Mouse (Mus musculus) thymus, postnatal 36 days (tissue): ENCODE results near the gene Gnao1.
A peak's percentile ranks its signal among the peaks of the same experiment; 100 is the strongest.

Source experiments
- DNase-seq, 2 experiments: peaks; one replicate each; pipeline ENCODE4 v3.0.0; 2022; ENCODE audit warnings: mixed read lengths in 2 of 2

Gene Gnao1

DNA sequence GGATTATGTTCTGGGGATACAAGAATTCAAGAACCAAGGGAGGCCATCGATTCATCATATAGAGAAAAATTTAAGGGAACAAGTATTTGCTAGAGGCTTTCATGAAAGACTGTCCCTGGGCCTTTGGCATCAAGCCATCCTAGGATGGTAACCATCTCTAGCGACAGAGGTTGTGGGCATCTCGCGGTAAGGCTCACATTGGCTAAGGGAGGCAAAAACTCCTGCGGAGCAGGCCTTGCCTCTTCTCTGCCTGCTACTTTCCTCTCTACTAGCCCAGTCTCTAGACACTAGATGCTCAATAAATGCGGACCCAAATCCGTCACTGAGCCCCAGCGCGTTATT is at the start of gene Gnao1:
Gene Gnao1, plus strand, starts transcription at position 281 of the 342 bp plus-strand sequence.
- no peak for DNase-seq

DNA sequence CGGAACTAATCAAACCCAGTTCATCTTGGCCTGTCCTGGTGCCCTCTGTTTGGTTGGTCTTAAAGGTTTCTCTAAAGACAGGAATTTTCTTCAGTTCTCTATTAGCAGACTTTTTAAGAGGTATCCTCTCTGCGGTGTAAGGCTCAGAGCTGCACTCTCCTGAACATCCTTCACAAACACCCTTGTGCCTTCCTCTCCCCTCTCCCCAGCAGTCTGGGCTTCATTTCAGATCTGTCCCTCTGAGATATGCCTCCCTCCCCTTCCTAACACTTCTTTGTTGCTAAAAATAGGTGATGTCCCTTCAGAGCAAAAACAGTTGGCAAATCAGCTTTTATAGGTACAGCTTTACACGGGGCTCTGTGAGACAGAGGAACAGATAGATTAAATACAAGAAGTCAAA is 32.2 kb upstream of the Gnao1 start:
- no peak for DNase-seq

DNA sequence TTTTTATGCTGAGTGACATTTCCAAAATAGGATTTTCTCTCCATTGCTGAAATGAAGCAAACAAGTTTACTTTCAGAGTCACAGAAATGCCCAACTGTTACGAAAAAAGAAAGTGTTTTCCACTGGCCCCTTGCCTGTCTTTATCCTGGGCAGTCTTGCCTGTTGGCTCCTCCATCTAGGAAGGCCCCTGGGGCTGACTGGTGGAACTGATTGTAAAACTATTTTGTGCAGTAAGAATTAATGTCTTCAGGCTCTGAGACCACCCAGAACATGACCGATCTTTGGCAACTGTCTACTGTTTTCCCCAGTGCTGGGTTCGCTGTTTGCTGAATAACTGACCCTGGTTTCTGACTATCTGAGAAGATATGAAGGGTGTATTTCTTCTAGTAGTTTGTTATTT is 540 bp upstream of the Gnao1 start:
- no peak for DNase-seq

DNA sequence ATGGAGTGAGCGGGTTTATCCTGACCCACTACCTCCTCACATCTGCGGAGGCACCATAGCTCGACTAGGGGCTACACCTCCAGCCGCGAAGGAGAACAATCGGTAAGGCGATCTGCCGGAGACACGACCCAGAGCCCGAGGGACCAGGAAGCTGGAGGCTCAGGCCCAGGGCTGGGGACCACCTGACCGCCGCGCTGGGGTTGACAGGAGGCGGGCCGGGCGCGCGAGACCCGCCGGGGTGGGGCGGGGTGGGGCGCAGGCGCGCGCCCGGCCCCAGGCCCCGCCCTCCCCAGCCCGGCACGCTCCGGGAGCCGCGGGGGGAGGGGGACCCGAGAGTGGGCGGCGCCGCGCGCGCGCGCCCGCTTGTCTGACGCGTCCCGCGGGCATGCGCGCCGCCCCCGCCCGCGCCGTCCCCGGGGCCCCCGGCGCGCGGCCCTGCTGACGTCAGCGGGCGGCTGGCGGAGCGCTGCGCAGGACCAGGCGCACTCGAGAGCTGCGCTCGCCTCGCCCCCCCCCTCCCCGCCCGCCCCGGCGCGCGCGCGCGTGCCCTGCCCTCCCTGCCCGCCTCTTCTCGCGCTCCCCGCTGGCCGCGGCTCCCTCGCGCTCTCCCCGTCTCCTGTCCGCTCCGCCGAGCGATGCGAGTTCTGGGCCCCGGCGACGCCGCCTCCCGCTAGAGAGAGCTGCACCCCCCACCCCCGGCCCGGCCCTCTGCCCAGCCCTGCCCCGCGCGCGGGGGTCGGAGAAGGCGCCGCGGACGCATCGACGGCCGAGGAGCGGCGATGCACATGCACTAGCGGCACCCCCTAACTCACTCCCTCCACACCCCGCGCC is 477 bp downstream of the Gnao1 start:
- DNase-seq = peak; percentile 53 to 64

DNA sequence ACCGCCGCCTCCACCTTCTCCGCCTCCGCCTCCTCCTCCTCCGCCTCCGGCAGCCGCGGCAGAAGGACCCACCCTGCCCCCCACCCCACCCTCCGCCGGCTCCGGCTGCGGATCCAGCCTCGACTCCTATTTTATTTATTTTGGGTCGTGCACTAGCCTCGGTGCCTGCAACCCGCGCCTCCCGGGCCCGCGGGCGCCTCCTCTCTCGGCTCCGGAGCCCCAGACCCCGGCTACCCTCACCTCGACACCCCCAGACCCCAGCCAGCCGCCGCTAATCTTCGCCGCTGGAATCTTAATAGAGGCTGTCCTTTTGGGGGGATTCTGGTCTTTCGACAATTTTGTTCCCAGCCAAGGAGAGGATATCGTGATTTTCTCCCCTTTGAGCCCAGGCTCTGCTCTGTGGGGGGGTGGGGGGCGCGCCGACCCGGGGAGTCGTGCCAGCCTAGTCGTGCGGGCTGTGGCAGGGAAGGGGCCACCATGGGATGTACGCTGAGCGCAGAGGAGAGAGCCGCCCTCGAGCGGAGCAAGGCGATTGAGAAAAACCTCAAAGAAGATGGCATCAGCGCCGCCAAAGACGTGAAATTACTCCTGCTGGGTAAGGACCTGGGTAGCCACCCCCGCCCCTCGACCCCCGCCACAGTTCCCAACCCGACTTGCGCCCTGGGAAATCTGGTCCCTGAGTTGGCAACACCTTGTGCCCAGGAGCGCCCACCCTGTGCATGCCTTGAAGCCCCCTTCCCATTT is 1.3 kb downstream of the Gnao1 start:
- no peak for DNase-seq

DNA sequence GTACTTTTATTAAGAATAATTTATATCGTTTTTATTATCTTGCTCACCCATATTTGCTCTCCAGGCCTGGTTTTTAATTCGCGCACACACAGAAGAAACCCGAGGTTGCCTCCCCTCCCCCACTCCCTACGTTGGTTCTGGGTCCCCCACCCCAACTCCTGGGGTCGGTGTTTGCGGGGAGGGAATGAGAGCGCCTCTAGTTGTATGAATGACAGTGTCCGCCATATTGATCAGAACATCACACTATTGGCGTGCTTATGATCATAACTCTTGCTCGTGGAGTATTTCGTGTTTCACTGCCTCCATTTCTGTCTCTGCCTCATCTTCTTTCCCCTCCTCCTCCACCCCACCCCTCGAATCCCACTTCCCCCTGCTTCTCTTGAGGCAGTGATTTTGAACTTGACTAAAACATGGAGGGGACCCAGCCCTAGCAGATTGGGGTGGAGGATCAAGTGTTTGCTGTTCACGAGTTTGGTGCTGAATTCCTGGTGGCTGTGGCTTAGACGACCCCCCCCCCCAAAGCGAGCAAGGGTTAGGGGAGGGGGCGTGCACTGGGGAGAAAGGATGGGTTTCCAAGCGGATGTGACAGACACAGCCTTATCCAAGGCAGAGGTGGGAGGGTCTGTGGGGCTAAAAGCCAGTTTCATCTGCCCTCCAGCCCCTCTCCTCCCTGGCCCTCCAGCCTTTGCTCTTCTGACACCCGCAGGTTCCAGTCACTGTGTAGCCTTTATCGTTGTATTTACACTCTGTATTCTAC is 2.1 kb downstream of the Gnao1 start:
- DNase-seq = no peak

DNA sequence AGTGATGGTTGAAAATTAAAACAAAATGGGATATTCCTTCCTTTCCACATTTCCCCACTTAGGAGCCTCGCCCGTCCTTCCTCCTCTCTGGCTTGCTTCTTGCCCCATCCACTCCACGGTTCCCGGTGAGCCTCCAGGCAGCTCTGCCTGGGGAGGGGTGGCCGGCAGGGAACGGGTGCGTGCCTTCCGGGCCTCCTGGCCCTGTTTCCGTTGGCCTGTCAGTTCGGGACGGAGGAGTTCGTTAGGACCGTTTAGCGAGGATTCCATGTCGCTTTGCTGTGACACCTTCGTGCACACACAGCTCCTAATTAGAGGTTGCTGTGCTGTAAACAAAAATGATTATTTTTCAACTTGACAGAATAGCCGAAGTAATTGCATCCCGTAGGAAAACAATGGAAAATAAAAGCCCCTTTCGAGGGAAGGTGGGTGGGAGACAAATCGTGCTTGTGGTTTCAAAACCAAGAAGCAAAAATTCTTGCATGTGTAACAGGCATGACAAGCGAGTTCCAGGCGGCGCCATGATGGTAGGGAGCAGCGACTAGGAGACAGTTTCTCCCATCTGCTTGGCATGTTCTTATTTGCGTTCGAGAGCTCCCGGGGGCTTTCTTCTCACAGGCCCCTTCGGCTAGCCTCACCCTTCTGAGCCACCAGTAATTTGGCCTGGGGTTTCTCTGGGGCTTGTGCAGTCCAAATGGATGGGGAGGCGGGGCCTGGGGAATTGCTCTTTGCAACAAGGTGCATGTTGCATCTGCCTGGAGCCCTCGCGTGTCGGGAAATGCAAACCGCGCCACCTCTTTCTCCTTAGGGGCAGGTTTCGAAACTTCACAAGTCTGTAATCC is 3.0 kb downstream of the Gnao1 start:
- no peak for DNase-seq

DNA sequence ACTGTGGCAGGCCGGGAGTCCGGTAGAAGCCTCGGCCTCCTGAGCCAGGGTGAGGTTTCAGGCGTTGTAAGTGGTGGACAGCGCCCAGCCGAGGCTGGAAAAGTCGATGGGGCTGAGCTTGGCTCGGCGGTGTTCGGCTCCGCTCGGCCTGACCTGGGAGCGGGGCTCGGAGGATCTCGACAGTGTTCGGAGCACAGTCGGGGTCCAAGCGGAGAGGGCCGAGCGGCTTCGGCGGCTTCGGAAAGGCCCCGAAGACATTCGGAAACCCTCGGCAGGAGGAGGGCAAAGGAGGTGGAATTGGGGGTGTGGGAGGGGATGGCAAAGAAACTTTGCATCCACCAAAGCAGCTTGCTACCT is 3.6 kb downstream of the Gnao1 start:
- DNase-seq = peak; percentile 40 to 43

DNA sequence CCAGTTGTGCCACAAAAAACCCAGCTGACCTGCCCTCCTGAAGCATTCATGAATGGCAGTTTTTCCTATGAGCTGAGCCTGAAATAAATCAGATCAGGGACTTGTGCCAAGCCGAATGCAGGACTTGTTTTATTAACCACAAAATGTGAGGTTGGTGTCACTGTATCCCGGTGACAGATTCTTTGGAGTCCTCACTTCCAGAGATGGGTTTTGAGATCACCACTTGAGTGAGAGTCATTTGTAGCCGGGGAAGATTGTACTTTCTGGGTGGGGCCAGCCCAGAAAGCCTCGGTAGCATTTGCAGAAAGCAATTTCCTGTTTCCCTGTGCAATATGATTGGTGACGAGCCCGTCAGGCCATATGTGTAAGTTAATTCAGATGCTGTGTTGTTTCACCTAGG is 4.5 kb downstream of the Gnao1 start:
- DNase-seq = no peak

DNA sequence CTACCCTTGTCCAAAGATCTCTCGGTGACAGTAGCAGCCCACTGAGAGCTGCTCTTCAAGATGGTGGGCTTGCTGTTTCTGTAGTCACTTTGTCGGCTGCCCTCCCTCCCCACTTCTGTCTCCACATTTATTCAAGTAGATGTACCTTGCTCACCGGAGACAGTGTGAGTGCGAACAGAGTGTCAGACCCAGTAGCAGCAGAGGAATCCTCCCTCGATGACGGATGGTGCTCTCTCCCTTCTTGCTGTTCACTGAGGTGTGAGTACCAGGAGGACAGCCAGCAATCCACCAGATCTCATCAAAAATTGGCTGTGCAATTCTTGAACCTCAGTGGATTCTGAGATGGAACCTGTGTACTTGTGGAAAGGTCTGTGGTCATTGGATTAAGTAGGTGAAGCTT is 6.5 kb downstream of the Gnao1 start:
- DNase-seq = no peak

DNA sequence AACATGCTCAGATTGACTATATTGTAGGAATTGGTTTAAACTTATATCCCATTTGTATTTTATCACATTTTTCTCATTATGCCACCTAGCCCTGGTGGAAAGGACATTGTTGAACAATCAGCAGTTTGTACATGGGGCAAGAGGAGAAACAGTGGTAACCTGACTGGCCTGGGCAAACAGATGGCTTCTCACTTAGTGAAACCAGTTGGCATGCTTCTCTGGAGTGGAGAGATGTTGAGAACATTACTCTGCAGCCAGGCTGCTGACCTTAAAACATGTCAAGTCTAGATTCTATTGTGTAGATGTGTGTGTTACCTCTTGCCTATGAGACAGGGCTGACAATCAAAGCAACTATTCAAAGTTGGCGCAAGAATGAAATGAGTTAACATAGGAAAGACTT is 7.6 kb downstream of the Gnao1 start:
- DNase-seq = no peak

DNA sequence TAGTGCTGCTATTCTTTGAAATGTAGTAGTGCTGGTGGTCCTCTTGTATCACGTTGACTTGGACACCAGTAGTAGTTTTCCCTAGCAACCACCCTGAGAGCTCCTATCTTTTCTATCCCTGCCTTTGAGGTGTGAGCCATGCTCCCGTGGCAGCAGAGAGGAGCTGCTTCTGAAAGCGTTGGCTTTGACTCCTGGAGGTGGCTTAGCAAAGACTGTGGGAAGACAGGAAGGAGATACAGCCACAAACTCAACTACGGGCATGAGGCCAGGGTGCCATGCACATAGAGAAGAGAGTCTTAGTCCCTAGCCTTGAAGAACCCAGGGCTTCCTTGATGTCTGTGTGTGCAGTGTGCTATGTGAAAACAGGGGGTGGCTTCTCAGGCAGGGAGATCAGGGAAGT is 10.2 kb downstream of the Gnao1 start:
- DNase-seq = no peak

DNA sequence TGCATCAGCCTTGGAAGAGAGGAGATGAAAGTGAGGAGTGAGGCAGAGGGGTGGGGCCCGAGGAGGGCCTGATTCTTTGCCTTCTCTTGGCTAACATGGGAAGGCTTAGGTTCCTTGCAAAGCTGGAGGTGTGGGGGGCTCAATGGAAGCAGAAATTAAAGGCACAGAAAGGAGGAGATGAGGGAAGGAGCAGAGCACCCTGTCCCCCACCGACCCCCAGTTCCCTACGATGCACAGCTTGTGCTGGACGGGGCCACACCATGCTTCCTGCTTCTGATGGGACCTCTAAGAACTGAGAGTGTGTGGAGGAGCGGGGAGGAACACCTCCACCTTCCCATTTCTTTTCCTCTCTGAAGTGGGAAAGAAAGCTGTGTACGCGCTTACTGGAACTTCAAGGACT is 11.6 kb downstream of the Gnao1 start:
- DNase-seq = no peak

DNA sequence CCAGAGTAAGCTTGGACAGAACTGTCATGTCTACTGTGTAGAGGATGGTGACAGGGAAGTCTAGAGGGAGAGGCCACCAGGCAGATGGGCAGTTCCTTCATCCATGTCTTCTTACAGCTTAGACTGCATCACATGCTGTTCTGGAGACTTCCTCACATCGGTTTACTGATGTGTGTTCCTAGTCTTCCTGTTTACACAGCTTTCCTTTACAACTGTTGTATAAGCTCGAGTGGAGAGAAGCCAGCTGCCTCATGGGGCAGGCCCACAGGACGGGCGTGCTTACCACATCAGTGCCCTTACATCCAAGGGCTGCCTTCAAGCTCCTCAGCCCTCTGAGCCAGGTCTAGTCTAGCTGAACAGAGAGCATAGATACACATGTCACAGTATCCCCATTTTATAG is 15.6 kb downstream of the Gnao1 start:
- DNase-seq = no peak

DNA sequence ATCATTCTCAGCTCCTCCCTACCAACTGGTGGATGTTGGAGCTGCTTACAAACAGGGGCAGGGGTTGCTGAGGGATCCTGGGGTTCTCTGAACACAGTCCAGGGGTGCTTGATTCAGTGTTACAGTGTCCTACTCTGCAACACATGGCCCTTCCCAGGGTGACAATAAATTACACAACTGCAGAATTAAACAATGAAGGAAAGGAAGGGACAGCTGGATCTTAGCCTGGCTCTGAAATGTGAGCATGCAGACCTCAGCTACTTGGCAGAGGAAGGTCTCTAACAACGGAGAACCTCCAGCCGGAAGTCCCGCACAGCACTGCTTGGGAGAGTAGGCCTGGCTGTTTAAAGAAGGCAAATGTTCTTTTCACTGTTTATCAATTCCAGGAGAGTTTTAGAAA is 20.9 kb downstream of the Gnao1 start:
- DNase-seq = no peak

DNA sequence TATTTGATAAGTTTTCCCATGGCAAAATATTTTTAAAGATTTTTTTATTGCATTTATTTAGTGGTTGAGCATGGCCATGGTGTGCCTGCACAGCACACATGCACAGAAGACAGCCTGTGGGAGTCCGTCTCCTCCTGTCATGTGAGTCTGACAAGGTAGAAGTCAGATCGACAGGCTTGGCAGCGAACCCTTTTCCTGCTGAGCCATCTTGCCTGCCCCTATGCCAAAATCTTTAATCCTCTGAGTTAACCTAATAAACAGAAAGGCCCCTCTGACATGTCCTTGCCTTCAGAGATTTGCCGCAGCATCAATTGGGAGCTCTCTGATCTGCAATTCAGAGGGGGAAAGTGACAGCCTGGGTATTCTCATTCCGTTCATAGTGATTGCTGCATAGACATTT is 26.0 kb downstream of the Gnao1 start:
- no peak for DNase-seq

DNA sequence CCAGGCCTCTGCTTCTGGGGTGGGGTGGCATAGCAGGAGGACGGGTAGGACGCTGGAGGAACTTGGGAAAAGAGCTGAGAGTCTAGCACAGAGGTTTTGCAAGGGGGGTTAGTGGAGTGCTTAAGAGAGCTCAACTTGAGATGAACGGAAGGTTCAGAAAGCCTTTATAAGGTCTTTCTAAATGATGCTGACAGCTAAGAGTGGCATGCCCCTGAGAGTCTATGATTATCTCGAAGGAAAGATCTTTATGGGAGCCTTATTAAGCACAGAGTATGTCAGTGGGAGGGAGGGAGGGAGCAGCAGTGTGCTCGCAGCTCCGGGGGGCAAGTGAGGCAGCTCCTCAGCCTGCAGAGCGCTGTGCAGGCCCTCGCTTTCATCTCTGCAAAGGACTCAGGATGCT is 29.3 kb downstream of the Gnao1 start:
- DNase-seq = no peak

DNA sequence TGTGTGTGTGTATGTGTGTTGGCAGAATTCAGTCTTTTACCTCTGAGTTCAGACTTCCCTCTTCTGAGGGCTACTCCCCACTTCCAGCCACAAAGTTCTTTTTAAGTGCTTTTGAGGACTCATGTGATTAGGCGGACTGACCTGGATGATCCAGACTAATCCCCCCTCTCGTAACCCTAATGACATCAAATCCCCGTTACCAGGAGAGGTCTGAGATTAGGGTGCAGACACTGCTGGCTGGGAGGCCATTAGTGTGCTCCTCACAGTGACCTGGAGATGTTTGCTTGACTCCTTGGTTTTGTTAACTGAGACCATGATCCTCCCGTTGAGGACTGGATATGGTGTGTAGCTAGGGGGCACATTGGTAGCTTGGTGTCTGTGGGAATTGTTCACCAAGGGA is 30.7 kb downstream of the Gnao1 start:
- no peak for DNase-seq

DNA sequence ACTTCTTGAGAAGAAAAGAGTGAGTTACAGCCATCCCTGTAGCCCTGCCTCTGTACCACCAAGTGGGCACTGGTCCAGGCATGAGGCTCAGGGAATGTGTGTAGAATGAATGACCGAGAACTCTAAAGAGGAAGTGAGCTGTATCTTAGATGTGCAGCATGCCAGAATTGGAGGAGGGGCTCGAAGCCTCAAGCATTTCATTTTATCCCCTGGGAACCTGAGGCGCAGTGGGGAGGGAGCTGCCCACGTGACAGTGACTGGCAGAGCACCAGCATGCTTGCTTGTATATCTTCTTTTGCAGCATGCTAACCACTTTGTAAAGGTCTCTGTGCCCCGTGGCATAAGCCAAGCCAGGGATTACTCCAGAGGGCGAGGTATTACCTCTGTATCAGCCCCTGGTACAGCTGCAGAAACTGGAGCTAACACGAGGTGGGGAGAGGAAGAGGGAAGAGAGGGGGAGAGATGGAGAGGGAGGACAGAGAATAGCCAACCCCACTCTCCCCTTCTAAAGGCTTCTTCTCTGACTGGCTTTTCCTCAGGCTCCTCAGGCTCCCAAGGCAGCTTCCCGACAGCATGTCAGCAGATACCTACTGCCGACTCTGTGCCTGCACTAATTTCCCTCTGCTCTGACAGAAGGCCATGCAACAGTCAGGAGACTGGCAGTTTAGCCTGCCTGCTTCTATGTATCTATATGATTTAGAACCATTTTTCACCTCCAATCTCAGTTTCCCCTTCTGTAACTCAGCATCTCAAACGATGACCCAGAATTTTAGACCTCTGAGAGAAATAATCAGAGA is 31.4 kb downstream of the Gnao1 start:
- DNase-seq = no peak

DNA sequence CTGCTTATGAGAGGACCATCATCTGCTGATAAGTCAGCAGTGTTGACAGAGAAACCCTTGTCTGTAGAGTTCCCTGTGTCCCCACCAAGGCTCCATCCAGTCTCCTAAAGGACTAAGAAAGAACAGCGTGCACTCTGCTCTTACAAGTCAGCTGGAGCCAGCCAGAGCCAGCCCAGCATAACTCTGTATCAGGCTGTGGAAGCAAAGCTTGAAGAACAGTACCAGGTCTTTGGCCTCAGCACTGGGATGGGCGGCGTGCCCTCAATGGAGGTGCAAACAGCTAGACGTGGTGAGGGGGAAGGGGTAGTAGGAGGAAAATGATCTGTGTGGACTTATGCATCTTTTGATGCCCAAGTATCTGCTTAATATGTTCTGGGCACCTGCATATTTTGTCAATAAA is 32.8 kb downstream of the Gnao1 start:
- DNase-seq = no peak

DNA sequence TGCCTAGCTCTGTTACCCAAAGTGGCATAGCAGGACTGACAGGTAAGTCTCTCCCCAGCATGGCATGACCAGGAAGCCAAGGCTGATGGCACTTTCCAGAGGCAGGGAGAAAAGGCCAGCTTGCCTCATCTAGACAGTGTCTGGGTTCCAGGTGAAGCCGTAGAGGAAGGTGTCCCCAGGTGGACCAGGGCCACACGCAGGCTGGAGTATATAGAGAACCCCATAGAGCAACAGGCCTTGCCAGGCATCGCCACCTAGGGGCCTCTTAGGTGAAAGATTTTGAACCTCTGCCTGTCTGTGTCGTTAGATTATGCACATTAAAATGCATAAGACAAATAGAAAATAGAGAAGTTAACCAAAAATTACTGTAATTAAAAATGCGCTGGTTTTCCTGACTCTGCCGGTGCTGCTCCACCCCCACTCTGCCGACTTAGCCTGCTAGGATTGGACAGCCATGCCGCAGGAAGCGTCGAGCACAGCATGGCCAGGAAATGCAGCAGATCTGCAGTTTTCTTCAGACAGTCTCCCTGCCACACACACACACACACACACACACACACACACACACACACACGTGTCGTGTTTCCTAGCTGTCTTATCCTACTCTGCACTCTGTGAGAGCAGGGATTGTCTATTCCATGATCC is 34.2 kb downstream of the Gnao1 start:
- no peak for DNase-seq

DNA sequence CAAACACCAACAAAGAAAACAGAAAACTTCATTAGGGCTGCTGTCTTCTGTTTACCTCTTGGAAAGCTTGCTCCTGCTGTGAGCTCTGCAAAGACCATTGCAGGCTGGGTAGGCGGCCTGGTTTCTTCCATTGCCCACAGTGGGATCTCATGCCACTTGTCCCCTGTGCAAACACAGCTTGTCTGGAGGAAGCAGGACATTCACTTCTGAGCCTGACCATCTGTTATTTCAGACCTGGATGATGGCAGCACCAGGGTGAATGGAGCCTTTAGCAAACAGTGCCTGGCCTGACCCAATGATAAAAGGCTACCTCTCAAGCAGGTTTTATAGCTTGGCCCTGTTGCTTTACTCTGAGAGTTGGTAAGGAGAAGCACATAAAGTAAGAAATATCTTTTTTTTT is 35.4 kb downstream of the Gnao1 start:
- no peak for DNase-seq
